Mouse (Mus musculus) mouse embryonic stem cell (cell line): ENCODE data around the gene Krtap16-1.

Experiments
- in situ Hi-C, 2 experiments: fragments of 300-500 bp; cut with MboI; formaldehyde crosslinking; loops; 1 replicate in 1 of 2; 3 replicates in 1 of 2; pipeline ENCODE4 v1.14.3; 2019 to 2020; ENCODE audit warnings: low sequenced_read_pairs in 2 of 2, low pct_unique_long_range_greater_than_20kb in 1 of 2, mixed read lengths in 1 of 2; ENCODE audit not compliant: unreplicated experiment in 1 of 2

The Krtap16-1 gene

DNA sequence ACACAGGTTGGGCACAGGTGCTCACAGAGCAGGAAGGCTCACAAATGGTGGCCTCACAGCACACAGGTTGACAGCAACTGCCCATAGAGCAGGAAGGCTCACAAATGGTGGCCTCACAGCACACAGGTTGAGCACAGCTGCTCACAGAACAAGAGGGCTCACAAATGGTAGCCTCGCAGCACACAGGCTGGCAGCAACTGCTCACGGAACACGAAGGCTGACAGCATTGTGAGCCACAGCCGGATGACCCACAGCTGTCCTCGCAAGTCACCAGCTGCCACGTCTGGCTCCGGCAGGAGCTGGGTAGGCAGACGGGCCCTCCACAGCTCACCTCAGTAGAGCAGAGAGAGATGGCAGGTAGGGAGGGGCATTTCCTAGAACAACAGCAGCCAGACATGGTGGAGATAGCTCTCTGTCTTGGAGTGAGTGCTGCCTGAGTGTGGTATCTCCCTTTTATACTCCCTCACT is at the start of gene Krtap16-1:
Gene Krtap16-1, minus strand, starts transcription at position 418 of the 468 bp plus-strand sequence.
- in situ Hi-C loops = no loop called here

- in situ Hi-C loops = no loop called here
Measured at GRCm38 (mm10) chr11:100029768-100030167, 43.4 kb upstream of the Krtap16-1 start, which contains the start of gene Krt33b. Gene Krt33b, minus strand, starts transcription at chr11:100029868.

GRCm38 (mm10) chr11:100021438-100021837 is 35.0 kb upstream of the Krtap16-1 start:
- in situ Hi-C loops = no loop called here

GRCm38 (mm10) chr11:100019466-100019865 is 33.1 kb upstream of the Krtap16-1 start:
- in situ Hi-C loops = no loop called here

DNA sequence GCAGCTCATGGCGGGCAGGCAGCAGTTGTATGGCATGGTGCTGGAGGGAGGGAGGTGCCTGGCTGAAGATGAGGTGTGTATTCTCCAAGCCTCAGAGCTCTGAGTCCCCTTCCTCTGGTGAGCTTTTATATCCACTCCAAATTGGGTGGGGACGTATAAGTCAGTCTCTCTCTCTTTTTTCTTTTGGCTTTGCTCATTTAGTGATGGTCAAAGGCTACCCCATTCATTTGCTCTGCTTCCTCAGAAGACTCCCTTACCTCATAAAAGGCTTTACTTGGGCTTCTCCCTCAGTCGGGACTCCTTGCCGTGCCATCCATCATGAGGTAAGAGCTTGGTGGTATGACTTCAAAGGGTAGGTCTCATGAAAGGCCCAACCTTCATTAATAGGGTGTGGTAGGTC is 29.7 kb upstream of the Krtap16-1 start, which contains the start of gene Krt33a:
Gene Krt33a, minus strand, starts transcription at position 101 of the 400 bp plus-strand sequence.
- in situ Hi-C loops = no loop called here

GRCm38 (mm10) chr11:100013691-100014171 is 27.3 kb upstream of the Krtap16-1 start:
- in situ Hi-C loops = no loop called here

GRCm38 (mm10) chr11:100010682-100011081 is 24.3 kb upstream of the Krtap16-1 start:
- in situ Hi-C loops = no loop called here

GRCm38 (mm10) chr11:100008336-100008735 is 21.9 kb upstream of the Krtap16-1 start:
- in situ Hi-C loops = no loop called here

DNA sequence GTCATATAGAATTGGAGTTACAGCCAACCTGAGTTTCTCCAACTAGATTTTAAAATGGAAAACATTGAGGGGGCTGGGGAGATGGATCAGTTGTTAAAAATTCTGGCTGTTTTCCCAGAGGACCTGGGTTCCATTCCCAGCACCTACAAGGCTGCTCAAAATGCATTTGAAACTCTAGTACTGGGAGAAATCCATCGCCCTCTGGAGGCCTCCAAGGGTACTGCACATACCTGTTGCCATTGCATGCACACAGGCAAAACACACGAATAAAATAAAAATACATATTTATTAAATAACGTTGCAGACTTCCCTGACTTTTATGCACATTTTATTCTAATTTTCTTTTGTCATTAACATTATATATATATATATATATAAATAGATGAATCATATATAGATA is 20.2 kb upstream of the Krtap16-1 start:
- in situ Hi-C loops = no loop called here

DNA sequence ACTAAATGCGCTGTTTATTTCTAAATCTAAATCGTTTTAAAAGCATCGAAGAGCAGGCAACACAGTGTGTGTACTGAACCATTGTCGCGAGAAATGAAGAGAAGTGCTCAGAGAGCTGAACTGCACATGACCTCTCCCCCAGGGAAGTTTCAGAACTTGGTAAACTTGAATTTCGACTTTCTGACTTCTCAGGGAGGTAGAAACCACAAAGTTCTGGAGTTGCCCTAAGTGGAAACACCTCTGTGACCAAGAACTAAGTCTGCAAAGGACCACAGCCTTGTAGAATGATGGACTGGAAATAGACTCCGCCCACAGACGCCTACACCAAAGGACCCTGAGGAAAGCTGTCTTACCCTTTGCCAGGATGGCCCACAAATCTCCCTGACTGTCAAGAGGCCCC is 19.5 kb upstream of the Krtap16-1 start:
- in situ Hi-C loops = no loop called here

DNA sequence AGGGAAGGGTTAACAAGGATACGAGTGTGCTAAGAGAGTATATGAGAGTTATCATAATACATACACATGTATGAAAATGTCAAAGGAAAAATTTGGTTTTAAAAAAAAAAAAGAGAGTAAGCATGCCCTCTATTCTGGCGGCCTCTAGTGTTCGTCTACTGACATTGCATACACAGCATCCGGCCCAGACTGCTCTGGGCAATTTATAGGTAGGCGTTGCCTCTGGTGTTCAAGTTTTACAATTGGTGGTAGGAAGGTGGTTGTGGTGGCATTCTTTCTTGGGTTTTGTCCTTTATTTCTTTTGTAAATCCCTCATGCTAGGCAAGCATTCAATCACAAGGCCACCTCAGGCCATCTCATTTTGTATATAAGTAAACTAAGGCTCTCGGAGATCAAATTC is 18.4 kb upstream of the Krtap16-1 start:
- in situ Hi-C loops = no loop called here

DNA sequence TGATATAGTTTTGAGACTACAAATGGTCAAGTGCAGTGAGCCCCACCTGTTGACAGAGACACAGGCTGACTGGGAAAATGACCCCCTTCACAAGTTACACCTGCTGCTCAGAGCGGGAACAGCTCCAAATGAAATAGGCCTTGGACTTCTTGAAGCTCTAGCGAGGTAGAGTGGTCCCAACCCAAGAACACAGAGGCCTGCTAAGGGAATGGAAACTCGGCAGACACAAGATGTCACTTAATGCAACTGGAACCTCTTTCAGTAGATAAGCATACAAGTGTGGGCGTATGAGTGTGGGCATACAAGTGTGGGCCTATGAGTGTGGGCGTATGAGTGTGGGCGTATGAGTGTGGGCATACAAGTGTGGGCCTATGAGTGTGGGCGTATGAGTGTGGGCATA is 12.7 kb upstream of the Krtap16-1 start:
- in situ Hi-C loops = no loop called here

GRCm38 (mm10) chr11:99994384-99994661 is 7.9 kb upstream of the Krtap16-1 start:
- in situ Hi-C loops = no loop called here

- in situ Hi-C loops = no loop called here
Measured at GRCm38 (mm10) chr11:99993620-99994383, 7.4 kb upstream of the Krtap16-1 start, which contains the start of gene Krtap17-1. Gene Krtap17-1, minus strand, starts transcription at chr11:99993994.

DNA sequence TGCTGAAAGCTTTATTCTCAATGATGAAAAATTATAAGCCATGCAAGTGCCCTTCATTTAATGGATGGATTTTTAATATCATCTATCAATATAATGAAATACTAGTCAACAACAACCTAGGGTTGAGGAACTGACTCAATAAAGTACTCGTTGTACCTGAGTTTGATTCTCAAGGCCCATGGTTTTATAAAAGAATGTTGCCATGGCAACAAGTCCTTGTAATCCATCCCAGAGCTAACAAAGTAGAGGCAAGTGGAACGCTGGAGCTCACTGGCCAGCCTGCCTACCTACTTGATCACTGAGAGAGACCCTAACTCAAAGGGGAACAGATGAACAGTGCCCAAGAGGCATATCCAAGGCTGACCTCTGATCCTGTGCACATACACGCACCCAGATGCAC is 4.2 kb upstream of the Krtap16-1 start:
- in situ Hi-C loops = no loop called here

GRCm38 (mm10) chr11:99989881-99990405 is 3.5 kb upstream of the Krtap16-1 start:
- in situ Hi-C loops = no loop called here

DNA sequence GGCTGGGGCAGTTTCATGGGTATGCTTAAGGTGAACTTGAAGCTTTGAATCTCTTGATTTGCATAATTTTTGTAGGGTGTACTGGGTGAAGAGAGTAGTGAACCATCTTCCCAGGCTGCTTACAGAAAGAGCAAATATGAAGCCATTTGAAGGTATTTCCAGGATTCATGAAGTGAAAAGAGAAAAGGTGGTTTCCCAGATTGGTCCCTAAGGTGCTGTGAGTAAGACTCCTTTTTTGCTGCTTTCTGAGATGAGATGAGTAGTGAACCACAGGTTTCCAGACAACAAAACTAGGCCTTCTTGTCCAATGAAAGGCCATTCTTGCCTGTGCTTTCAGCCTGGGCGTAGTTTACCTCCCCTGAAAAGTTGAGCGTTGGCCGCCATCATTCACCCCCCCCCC is 2.1 kb upstream of the Krtap16-1 start:
- in situ Hi-C loops = no loop called here

DNA sequence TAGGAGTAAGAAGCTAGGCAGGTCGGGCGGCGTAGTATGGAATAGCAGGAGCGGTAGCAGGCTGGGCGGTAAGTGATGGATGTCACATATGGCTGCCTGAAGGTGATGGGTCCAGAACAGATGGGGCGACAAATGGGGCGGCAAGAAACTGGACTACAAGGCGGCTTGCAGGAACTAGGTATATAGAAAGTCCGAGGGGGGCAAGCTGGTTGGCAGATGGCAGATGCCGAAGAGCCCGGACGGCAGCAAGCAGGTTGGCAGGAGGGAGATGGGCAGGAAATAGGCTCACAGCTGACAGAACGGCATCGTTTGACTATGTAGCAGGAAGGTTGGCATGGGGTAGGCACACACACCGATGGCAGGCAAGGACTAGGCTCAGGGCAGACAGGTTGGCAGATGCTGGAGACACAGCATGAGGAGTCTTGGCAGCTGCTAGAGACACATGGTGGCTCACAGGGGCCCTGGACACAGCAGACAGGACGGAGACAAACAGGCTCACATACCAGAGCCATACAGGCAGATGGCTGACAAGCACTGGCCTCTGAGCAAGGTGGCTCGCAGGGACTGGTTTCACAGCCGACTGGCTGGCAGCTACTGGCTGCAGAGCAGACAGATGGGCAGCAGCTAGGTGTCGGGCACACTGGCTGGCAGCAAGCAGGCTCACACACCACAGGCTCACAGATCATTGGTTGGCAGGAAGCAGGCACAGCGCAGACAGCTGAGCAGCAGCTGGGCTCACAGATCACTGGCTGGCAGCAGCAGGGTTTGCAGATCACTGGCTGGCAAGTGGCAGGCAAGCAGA is 905 bp downstream of the Krtap16-1 start:
- in situ Hi-C loops = no loop called here

DNA sequence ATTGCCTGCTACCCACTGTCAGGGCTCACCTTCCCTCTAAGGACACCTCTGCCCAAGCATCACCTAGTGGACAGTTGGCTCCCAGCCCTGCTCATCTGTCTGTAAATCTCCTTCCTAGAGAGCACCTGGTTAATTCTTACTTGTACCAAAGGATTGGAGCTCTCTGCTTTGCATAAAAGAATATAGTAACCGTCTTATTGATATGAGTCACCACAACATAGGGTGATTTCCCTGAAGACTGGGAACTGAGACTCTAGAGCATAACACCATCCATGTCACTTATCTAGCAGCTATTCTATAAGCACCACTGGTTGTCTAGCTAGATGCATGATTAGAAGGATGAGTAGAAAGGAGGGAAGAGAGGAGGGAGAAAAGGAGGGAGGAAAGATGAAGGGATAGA is 3.0 kb downstream of the Krtap16-1 start:
- in situ Hi-C loops = no loop called here
